Mouse (Mus musculus): ENCODE data around the gene Slfn3. TPM values are rescaled to one million over a fixed set of nuclear protein-coding genes. Genes with fewer than 3 reads are reported as not detected.
"Not testable (repeated sequence)": the region's sequence is repeated elsewhere in the genome, so short reads cannot be mapped to it uniquely, and the experiment has no call there.

Gene Slfn3
- polyA plus RNA-seq, 1 experiment, result 6.4 TPM

DNA sequence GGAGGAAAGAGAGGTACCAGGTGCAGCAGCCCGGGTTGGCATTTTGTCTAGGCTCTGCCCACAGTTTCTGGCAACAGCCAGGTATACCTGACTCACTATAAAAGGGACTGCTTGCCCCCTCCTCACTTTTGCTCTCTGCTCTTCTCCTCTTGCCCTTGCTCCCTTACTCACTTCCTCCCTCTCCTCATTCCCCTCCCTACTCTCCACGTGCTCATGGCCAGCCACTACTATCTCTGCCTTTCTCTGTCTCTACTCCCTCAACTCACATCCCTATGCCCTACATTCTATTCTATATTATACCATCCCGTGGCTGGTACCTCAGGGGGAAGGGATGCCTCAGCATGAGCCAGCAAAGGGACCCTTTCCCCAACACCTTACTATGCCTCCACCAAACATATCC lies 33.6 kb downstream of the Slfn3 start:
- Histone ChIP-seq H3K27ac (ENCODE audit: insufficient read depth, low read depth, low read length) (peak overlapping the region; percentile 95), H3K4me1 (ENCODE audit: control insufficient read depth, insufficient read depth, low read length) (peaks cover 10% of the 10 kb centered on the region), H3K4me3 (ENCODE audit: insufficient read depth, low read length) (peak overlapping the region; percentile 91)
- TF ChIP-seq POLR2A (IDR thresholded peaks at IDR 0.05; ENCODE audit: borderline replicate concordance, low read depth, low read length), result no peak
- no peak for TF ChIP-seq CTCF (IDR thresholded peaks at IDR 0.05; ENCODE audit: low read depth, low read length)

DNA sequence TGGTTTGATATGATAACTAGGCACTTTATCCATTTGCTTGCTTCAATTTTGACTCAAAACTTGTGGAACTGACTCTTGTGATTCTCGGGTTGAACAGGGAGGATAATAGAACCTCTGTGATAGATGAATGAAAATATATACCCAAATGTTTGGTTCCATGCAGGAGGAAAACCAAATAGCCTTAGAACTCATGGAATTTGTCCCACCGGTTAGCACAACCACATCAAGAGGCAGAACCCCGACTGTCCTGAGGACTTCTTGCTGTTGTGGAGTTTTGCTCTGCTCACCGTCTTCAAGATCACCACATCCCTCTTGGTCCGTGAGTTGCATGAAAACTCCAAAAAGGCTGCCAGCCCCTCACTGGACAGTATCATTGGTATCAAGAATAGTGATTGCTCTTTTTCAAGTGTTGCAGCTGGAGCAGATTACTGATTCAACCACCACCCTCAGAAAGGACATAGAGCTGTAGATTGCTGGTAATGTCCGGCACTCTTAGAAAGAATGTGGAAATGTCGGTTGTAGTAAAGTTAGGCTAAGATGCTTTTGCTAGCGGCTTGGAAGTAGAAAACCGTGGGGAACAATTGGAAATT lies 34.3 kb downstream of the Slfn3 start:
- Histone ChIP-seq H3K4me3 (ENCODE audit: insufficient read depth, low read length) (peak overlapping the region; percentile 91), H3K27ac (ENCODE audit: insufficient read depth, low read depth, low read length) (peak overlapping the region; percentile 95; the same call in 1 of the 2 replicates), H3K4me1 (ENCODE audit: control insufficient read depth, insufficient read depth, low read length) (peaks cover 10% of the 10 kb centered on the region)

DNA sequence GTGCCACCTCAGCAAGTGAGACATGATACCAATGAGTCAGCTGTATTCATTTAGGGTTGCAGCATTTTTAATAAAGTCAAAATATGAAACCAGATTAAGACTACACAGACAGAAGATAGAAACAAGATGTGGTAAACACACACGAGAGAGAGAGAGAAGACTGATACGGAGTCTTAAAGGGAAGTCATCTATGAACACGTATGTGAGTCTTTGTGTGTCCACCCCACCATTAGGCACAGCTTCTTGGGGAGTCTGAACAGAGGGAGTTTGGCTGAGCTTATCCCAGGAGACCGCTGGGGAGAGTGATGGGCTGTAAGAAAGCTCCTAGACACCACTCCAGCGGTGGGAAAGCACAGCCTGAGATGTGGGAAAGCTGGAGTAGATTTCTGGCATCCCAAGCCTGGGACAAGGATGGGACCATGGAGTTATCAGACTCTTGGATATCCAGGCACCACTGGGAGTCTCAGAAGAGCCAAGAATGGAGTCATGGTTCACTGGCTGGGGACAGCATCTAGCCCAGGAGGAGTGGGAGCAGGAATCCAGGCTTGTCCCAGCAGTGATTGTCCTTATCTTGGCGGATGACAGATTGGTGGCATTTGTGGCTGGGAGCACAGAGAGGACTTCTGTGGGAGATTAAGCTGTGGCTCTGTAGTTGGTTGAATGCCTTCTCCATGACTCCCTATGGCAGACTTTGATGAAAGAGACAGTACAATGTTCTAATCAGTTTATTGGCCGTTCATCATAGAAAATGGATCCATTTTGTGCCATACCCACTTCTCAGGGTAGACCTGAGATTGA lies 37.0 kb downstream of the Slfn3 start:
- Histone ChIP-seq H3K4me1 (ENCODE audit: control insufficient read depth, insufficient read depth, low read length) (peaks cover 8% of the 10 kb centered on the region; the same call in 1 of the 2 replicates), H3K27ac (ENCODE audit: insufficient read depth, low read depth, low read length) (no peak overlapping the region)
- no peak for TF ChIP-seq CTCF (IDR thresholded peaks at IDR 0.05; ENCODE audit: low read depth, low read length)

More for the DNA sequence above, 34.3 kb downstream of the Slfn3 start:
- TF ChIP-seq CTCF (IDR thresholded peaks at IDR 0.05; ENCODE audit: low read depth, low read length) (no peak), POLR2A (IDR thresholded peaks at IDR 0.05; ENCODE audit: borderline replicate concordance, low read depth, low read length) (no peak)

DNA sequence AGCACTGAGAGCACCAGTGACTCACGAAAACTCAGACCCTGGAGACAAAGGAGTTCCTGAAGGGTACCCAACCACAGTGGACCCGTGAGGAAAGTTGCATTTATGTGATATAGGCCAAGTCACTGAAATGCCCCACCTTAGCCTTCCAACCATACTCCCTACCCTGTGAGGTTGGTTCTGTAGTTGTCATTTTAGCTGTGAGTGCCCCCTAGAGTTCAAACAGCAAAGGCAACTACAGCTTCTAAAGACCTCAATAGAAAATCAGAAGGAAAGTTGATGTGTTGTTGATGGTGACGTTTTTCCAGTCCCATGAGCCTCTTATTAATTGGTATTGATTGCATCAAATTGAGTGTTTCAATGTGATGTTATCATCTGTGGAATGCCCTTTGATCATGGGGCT lies 39.8 kb downstream of the Slfn3 start:
- H3K27ac ChIP-seq (ENCODE audit: insufficient read depth, low read depth, low read length), result no peak overlapping the region
- H3K4me1 ChIP-seq (ENCODE audit: control insufficient read depth, insufficient read depth, low read length), result peaks cover 8% of the 10 kb centered on the region; the same call in 1 of the 2 replicates
- TF ChIP-seq POLR2A (IDR thresholded peaks at IDR 0.05; ENCODE audit: borderline replicate concordance, low read depth, low read length) (no peak), CTCF (IDR thresholded peaks at IDR 0.05; ENCODE audit: low read depth, low read length) (no peak)

More for the DNA sequence above, 37.0 kb downstream of the Slfn3 start:
- no peak overlapping the region for H3K4me3 ChIP-seq (ENCODE audit: insufficient read depth, low read length)

DNA sequence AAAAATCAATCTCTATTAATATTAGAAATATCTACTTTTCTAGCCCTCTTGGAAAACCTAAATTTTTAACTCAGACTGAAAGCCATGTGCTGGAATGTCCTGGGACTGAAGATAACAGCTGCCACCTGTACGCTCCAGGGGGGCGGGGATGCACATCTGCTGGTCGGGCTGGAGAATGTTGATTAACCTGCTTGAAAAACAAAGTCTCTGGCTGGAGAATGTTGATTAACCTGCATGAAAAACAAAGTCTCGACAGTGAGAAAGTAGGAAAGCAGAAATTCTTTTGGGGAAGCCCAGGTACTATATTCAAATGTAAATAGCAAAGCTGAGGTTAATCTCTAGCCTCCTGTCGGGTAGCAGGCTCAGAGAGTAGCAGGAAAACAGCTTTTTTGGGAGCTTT lies 42.5 kb downstream of the Slfn3 start:
- not testable (repeated sequence) for H3K4me1 ChIP-seq (ENCODE audit: control insufficient read depth, insufficient read depth, low read length); H3K27ac ChIP-seq (ENCODE audit: insufficient read depth, low read depth, low read length)

More for the DNA sequence above, 39.8 kb downstream of the Slfn3 start:
- H3K4me3 ChIP-seq (ENCODE audit: insufficient read depth, low read length), result no peak overlapping the region

DNA sequence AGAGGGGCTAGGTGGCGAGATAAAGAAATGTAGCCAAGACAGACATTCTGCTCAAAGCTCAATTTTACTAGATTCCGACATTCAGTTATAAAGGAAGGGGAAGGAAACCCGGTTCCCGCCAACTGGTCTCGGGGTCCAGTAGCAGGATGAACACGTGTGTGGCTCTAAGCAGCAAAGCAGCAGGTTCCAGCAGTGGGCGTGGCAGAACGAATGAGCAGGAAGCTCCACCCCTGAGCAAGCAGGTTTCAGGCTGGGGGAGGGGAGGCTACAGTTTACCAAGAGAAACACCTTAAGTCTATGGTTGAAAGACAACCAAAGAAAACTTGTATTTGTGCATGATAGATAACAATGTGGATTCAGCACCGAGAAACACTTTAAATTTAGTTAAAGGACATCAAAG lies 46.3 kb downstream of the Slfn3 start:
- H3K4me1 ChIP-seq (ENCODE audit: control insufficient read depth, insufficient read depth, low read length); H3K27ac ChIP-seq (ENCODE audit: insufficient read depth, low read depth, low read length); H3K4me3 ChIP-seq (ENCODE audit: insufficient read depth, low read length): not testable (repeated sequence)

More for the DNA sequence above, 42.5 kb downstream of the Slfn3 start:
- H3K4me3 ChIP-seq (ENCODE audit: insufficient read depth, low read length), result not testable (repeated sequence)

DNA sequence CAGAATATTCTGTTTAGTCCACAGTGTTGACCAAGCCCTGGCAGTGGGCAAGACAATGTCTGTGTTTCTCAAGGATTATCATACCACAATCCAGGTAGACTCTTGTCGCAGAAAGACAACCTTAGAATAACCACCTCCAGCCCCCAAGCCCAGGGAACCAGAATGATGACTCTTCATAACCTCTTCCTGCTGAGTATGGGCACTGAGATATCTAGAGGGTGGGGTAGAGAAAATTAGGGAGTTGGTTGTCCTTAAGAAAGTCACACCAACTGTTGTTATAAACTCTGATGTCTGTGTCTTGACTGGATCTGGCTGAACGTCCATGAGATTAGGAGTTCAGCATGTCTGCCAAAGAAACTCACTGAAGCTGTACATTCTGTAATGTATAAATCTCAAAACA lies 47.3 kb downstream of the Slfn3 start:
- Histone ChIP-seq H3K4me1 (ENCODE audit: control insufficient read depth, insufficient read depth, low read length) (peaks cover 7% of the 10 kb centered on the region), H3K4me3 (ENCODE audit: insufficient read depth, low read length) (no peak overlapping the region), H3K27ac (ENCODE audit: insufficient read depth, low read depth, low read length) (no peak overlapping the region)
- TF ChIP-seq POLR2A (IDR thresholded peaks at IDR 0.05; ENCODE audit: borderline replicate concordance, low read depth, low read length) (no peak), CTCF (IDR thresholded peaks at IDR 0.05; ENCODE audit: low read depth, low read length) (no peak)

DNA sequence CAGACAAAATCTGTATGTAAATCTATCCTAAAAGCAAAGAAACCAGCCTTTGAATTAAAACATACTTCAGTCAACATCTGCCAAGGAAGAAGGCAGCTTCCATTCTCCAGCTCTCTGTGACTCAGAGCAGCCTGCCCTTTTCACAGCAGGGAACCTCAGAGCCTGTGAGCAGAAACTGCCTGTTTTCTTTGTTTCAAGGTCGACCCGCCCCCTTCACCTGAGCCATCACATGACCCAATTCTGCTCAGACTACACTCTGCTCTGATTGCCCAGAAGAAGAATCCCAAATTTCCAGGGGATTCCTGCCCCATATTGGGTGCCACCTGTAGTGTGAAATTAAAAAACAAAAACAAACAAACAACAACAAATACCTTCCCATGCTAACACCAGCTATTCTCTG lies 48.7 kb downstream of the Slfn3 start:
- TF ChIP-seq POLR2A (IDR thresholded peaks at IDR 0.05; ENCODE audit: borderline replicate concordance, low read depth, low read length) (no peak), CTCF (IDR thresholded peaks at IDR 0.05; ENCODE audit: low read depth, low read length) (no peak)
- no peak overlapping the region for H3K4me3 ChIP-seq (ENCODE audit: insufficient read depth, low read length)
- no peak overlapping the region for H3K27ac ChIP-seq (ENCODE audit: insufficient read depth, low read depth, low read length)
- H3K4me1 ChIP-seq (ENCODE audit: control insufficient read depth, insufficient read depth, low read length), result peaks cover 7% of the 10 kb centered on the region

DNA sequence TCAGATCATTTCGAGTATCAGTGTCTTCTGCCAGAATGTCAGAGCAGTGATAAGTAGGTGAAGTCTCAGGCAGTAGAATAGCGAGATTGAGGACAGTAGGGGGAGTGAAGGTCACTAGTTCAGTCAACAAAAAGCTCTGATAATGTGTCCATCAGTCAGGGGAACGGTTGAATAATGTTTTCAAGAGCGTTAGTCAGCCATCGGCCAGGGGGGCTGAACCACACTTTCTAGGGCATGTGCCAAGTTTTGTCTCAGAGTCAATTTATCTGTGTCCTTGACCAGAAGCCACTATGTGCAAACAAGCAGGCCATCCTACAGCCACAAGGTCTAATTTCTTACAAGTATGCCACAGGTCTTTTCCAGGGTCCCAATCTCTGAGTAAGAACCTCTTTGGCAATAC lies 66.1 kb downstream of the Slfn3 start:
- H3K27ac ChIP-seq (ENCODE audit: insufficient read depth, low read depth, low read length); H3K4me1 ChIP-seq (ENCODE audit: control insufficient read depth, insufficient read depth, low read length); H3K4me3 ChIP-seq (ENCODE audit: insufficient read depth, low read length): not testable (repeated sequence)

DNA sequence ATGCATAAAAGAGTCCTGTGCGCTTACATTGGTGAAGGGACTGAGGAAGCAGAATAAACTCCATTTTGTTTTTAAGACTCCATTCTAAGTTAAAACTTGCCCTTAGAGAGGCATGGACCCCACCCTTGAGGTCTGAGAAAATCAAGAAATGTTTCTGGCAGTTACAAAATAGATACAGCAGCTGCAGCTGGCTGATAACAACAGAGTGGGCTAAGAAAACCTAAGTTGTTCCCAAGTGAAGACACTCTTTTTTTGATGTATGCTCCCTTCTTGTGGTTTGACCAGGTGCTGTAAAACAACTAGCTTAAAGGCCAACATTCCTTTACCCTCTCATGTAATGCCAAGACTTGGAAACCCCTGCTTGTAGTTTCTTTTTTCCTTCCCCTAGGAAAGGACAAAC lies 71.5 kb downstream of the Slfn3 start:
- no peak for TF ChIP-seq CTCF (IDR thresholded peaks at IDR 0.05; ENCODE audit: low read depth, low read length)
- TF ChIP-seq POLR2A (IDR thresholded peaks at IDR 0.05; ENCODE audit: borderline replicate concordance, low read depth, low read length), result no peak
- Histone ChIP-seq H3K27ac (ENCODE audit: insufficient read depth, low read depth, low read length) (no peak overlapping the region), H3K4me3 (ENCODE audit: insufficient read depth, low read length) (no peak overlapping the region), H3K4me1 (ENCODE audit: control insufficient read depth, insufficient read depth, low read length) (no peaks in the 10 kb centered on the region)
